Mouse (Mus musculus) intestine, embryonic 14.5 days (tissue): ENCODE results near the gene Akap13. TPM values are rescaled to one million over a fixed set of nuclear protein-coding genes. Genes with fewer than 3 reads are reported as not detected.
A peak's percentile ranks its signal among the peaks of the same experiment; 100 is the strongest.

Experiments used
- ATAC-seq: fragments of 200-750 bp; cut with Nextera tagmentation; replicated peaks from 2 replicates; pipeline ENCODE4 v1.8.0; 2017; ENCODE audit warnings: low read depth, moderate number of reproducible peaks, moderate TSS enrichment, moderate library complexity; ENCODE audit not compliant: low FRiP score, low TSS enrichment
- DNase-seq: peaks from one replicate; pipeline ENCODE4 v3.0.0-alpha.2; 2018; ENCODE audit warnings: low spot score
- H3K27ac ChIP-seq: fragments of 300-500 bp; sonication (generic); 2 replicates; pipeline ENCODE4 v1.5.1; 2014; ENCODE audit warnings: low read depth, mild to moderate bottlenecking, control low read depth
- H3K27me3 ChIP-seq: fragments of 300-500 bp; sonication (generic); replicated peaks from 2 replicates; pipeline ENCODE4 v1.6.1; 2014; ENCODE audit warnings: low read length, control low read depth; ENCODE audit not compliant: control insufficient read depth, insufficient read depth
- H3K36me3 ChIP-seq: fragments of 300-500 bp; sonication (generic); 2 replicates; pipeline ENCODE4 v1.6.1; 2014; ENCODE audit warnings: low read length, control low read depth; ENCODE audit not compliant: control insufficient read depth, insufficient read depth
- H3K4me1 ChIP-seq: fragments of 300-500 bp; sonication (generic); replicated peaks from 2 replicates; pipeline ENCODE4 v1.6.1; 2014; ENCODE audit warnings: low read length, control low read depth, mixed read lengths; ENCODE audit not compliant: control insufficient read depth, insufficient read depth
- H3K4me2 ChIP-seq: fragments of 300-500 bp; sonication (generic); 2 replicates; pipeline ENCODE4 v1.6.1; 2014; ENCODE audit warnings: low read length
- H3K4me3 ChIP-seq: fragments of 300-500 bp; sonication (generic); 2 replicates; pipeline ENCODE4 v1.5.1; 2014; ENCODE audit warnings: low read depth, low read length, control low read depth, mixed read lengths
- H3K9ac ChIP-seq: fragments of 300-500 bp; sonication (generic); 2 replicates; pipeline ENCODE4 v1.6.1; 2014; ENCODE audit warnings: mild to moderate bottlenecking, low read length
- H3K9me3 ChIP-seq: fragments of 300-500 bp; sonication (generic); 2 replicates; pipeline ENCODE4 v1.6.1; 2016; ENCODE audit warnings: low read length, control low read depth; ENCODE audit not compliant: control insufficient read depth
- WGBS: fragments of 180-500 bp; shearing (Covaris S2); extraction: QIAGEN DNeasy Blood & Tissue Kit; methylation state at CpG from one replicate; pipeline ENCODE4 v1.1.7; 2014; 5-methylcytosine and 5-hydroxymethylcytosine counted together
- polyA plus RNA-seq: library from polyadenylated mRNA; unstranded; fragments of >200 nt; fragmentation: Nextera tagmentation; extraction: Ambion mirVana; gene quantifications from 2 replicates; pipeline ENCODE4 v1.2.1, GENCODE M21; 2014

The Akap13 gene
- polyA plus RNA-seq, 1 experiment from 2014 or later, result 51.5 TPM

DNA sequence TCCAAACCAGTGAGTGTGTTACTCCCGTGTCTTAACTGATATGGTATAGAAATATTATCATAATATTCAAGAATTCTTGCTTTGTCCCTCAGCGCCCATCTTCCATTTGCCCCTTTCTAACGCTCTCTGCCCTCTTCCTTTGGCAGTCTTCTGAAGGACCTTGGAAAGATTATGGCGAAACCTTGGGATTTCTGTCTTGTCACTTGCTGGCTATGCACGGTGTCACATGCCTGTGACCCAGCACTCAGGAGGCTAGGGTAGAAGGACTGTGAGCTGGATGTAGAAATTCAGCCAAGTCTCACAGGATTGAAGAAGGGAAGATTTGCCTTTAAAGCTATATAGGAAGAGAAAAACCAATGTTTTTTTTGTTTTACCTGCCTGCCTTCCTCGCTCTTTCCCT is 212.2 kb downstream of the Akap13 start:
- 93% methylated on average over 6 of the region's 6 CpGs for WGBS
- H3K27me3 ChIP-seq, result no peaks in the 10 kb centered on the region
- peaks cover 20% of the 10 kb centered on the region; the same call in 1 of the 2 replicates for H3K36me3 ChIP-seq
- H3K4me3 ChIP-seq, result no peak overlapping the region
- peaks cover 5% of the 10 kb centered on the region; the same call in 1 of the 2 replicates for H3K4me1 ChIP-seq
- H3K27ac ChIP-seq, result no peak overlapping the region
- H3K4me2 ChIP-seq, result no peak overlapping the region
- no peak overlapping the region for H3K9ac ChIP-seq
- ATAC-seq (no peak), DNase-seq (no peak)
- H3K9me3 ChIP-seq, result no peaks in the 10 kb centered on the region

GRCm38 (mm10) chr7:75668396-75668795 is 213.1 kb downstream of the Akap13 start:
- H3K4me2 ChIP-seq, result no peak overlapping the region
- H3K27me3 ChIP-seq, result no peaks in the 10 kb centered on the region
- H3K36me3 ChIP-seq, result peaks cover 18% of the 10 kb centered on the region; the same call in 1 of the 2 replicates
- no peak overlapping the region for H3K9ac ChIP-seq
- H3K27ac ChIP-seq, result no peak overlapping the region
- WGBS, result 42% methylated on average over 1 of the region's 1 CpGs
- peaks cover 5% of the 10 kb centered on the region; the same call in 1 of the 2 replicates for H3K4me1 ChIP-seq
- ATAC-seq (no peak), DNase-seq (no peak)
- no peaks in the 10 kb centered on the region for H3K9me3 ChIP-seq
- no peak overlapping the region for H3K4me3 ChIP-seq

DNA sequence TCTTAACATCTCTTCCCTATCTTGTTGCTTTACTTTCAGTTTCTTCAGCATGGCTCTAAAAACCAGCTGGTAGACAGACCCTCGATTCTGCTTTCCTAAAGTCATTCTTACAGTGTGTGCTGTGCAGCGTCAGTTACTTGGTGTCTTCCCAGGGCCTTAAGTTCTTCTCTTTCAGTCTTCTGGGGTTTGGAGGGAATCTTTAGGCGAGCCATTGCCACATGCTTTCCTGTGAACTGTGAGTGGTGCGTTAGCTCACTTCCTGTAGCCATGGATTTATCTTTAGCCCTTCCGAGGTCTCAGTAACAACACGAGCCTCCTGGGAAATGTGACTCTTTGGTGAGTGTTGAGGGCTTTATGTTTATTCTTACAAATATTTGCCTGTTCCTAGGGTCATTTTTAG is 214.1 kb downstream of the Akap13 start:
- Histone ChIP-seq H3K27me3 (no peaks in the 10 kb centered on the region), H3K4me2 (no peak overlapping the region)

DNA sequence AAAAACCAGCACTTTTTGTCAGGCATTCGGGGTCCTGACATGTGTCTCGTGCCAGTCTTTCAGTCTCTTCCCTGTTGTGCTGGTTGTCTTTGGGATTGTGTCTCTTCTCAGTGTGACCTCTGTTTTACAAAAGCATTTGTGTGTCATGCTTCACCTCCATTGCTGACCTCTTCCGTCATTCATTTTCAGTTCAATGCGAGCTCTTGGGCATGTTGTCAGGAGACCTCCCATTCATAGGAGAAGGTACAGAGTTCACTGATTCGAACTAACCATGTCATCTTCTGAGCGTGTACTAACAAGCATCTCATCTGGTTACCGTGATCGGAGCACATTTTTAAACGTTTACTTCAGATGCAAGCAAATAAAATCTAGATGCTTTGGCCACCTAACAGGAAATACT is 224.3 kb downstream of the Akap13 start:
- no peak overlapping the region for H3K9ac ChIP-seq
- ATAC-seq (no peak), DNase-seq (no peak)
- no peaks in the 10 kb centered on the region for H3K4me1 ChIP-seq
- H3K9me3 ChIP-seq, result no peaks in the 10 kb centered on the region
- H3K27me3 ChIP-seq, result no peaks in the 10 kb centered on the region
- H3K36me3 ChIP-seq, result peaks cover 24% of the 10 kb centered on the region; the same call in 1 of the 2 replicates
- 82% methylated on average over 9 of the region's 9 CpGs for WGBS
- H3K4me3 ChIP-seq, result no peak overlapping the region
- H3K4me2 ChIP-seq, result no peak overlapping the region
- no peak overlapping the region for H3K27ac ChIP-seq

More for the DNA sequence above, 214.1 kb downstream of the Akap13 start:
- Histone ChIP-seq H3K27ac (peak overlapping the region; percentile 67), H3K36me3 (0 out of 2 replicates have a peak, but pooled peaks cover 8% of the 10 kb centered on the region), H3K4me3 (no peak overlapping the region), H3K4me1 (peaks cover 5% of the 10 kb centered on the region; the same call in 1 of the 2 replicates), H3K9me3 (no peaks in the 10 kb centered on the region), H3K9ac (no peak overlapping the region)
- DNase-seq (no peak), ATAC-seq (no peak)
- WGBS, result 32% methylated on average over 6 of the region's 6 CpGs

- H3K27ac ChIP-seq, result no peak overlapping the region
- H3K27me3 ChIP-seq, result no peaks in the 10 kb centered on the region
- ATAC-seq (no peak), DNase-seq (no peak)
- 90% methylated on average over 1 of the region's 1 CpGs for WGBS
- H3K9ac ChIP-seq, result no peak overlapping the region
- H3K4me3 ChIP-seq, result no peak overlapping the region
- no peaks in the 10 kb centered on the region for H3K4me1 ChIP-seq
- no peak overlapping the region for H3K4me2 ChIP-seq
- no peaks in the 10 kb centered on the region for H3K9me3 ChIP-seq
- H3K36me3 ChIP-seq, result peaks cover 35% of the 10 kb centered on the region
Measured at GRCm38 (mm10) chr7:75682901-75683300, 227.6 kb downstream of the Akap13 start.

GRCm38 (mm10) chr7:75683410-75683809 is 228.1 kb downstream of the Akap13 start:
- Histone ChIP-seq H3K4me2 (no peak overlapping the region), H3K4me1 (no peaks in the 10 kb centered on the region), H3K4me3 (no peak overlapping the region), H3K36me3 (peaks cover 36% of the 10 kb centered on the region), H3K9ac (no peak overlapping the region), H3K27ac (no peak overlapping the region), H3K9me3 (no peaks in the 10 kb centered on the region), H3K27me3 (no peaks in the 10 kb centered on the region)
- ATAC-seq (no peak), DNase-seq (no peak)
- 82% methylated on average over 6 of the region's 6 CpGs for WGBS

- ATAC-seq, result no peak
- peaks cover 41% of the 10 kb centered on the region for H3K36me3 ChIP-seq
- no peak overlapping the region for H3K4me3 ChIP-seq
- no peaks in the 10 kb centered on the region for H3K27me3 ChIP-seq
- no peaks in the 10 kb centered on the region for H3K9me3 ChIP-seq
- H3K27ac ChIP-seq, result no peak overlapping the region
- H3K4me2 ChIP-seq, result no peak overlapping the region
- DNase-seq, result no peak
- H3K9ac ChIP-seq, result no peak overlapping the region
- H3K4me1 ChIP-seq, result no peaks in the 10 kb centered on the region
- 86% methylated on average over 3 of the region's 3 CpGs for WGBS
Measured at GRCm38 (mm10) chr7:75684976-75685375, 229.6 kb downstream of the Akap13 start.

DNA sequence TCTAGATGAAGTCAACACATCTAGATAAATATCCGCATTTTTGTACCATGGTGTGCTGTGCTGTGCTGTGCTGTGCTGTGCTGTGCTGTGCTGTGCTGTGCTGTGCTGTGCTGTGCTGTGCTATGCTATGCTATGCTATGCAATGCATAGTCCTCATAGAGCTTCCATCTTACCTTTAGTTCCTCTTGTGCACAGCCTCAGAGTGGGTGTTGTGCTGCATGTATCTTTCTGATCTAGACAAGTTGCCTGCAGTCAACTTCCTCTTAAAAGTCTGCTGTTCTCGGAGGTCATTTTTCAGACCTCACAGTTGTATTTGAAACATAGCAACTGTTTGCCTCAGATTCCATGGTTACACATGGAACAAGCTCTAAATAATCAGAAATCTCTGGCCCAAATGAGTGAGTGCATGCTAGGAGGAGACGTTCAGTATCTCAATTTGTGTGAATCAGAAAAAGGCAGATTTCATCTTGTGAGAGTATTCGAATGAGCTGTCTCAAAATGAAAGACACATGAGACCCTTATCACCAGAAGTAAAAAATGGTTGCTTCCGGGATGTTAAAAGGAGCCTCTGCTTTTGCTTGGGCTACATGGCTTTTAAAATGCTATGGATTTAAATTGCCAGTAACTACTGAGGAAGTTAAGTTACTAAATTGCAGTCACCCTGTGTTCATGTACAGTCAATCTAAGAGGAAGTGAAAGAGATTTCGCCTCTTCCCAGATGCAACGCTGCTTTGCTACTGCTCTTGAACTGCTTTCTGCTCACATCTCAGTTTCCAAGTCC is 230.9 kb downstream of the Akap13 start:
- H3K27ac ChIP-seq, result no peak overlapping the region
- ATAC-seq, result no peak
- 88% methylated on average over 7 of the region's 7 CpGs for WGBS

DNA sequence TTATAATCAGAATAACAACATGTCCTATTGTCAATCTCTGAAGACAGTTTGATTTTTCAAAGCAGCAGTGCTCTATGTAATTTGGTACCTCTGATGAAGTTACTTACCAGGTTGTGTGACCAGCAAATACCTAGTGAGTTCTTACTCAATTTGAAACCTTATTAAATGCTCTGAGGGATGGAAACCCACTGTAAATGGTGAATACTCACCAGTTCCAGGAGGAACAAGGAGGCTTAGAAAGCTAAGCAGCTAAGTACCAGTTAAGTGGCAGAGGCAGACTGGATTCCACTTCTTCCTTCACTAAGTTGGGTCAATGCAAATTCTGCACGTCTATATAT is 231.5 kb downstream of the Akap13 start:
- Histone ChIP-seq H3K27ac (no peak overlapping the region), H3K4me2 (no peak overlapping the region), H3K27me3 (no peaks in the 10 kb centered on the region), H3K9ac (no peak overlapping the region), H3K36me3 (peaks cover 37% of the 10 kb centered on the region), H3K4me3 (no peak overlapping the region), H3K9me3 (no peaks in the 10 kb centered on the region), H3K4me1 (no peaks in the 10 kb centered on the region)
- DNase-seq (no peak), ATAC-seq (no peak)
- WGBS, result 80% methylated on average over 1 of the region's 1 CpGs

More for the DNA sequence above, 230.9 kb downstream of the Akap13 start:
- no peaks in the 10 kb centered on the region for H3K27me3 ChIP-seq
- no peak for DNase-seq
- H3K36me3 ChIP-seq, result peaks cover 38% of the 10 kb centered on the region
- no peak overlapping the region for H3K4me3 ChIP-seq
- H3K9me3 ChIP-seq, result no peaks in the 10 kb centered on the region
- H3K4me2 ChIP-seq, result no peak overlapping the region
- no peak overlapping the region for H3K9ac ChIP-seq
- H3K4me1 ChIP-seq, result no peaks in the 10 kb centered on the region
